Mouse (Mus musculus) testis, adult 2 months (tissue): ENCODE data around the gene Cdc42ep1.

Experiments
- CTCF ChIP-seq: fragments of 200-500 bp; IDR thresholded peaks from 2 replicates; pipeline ENCODE4 v1.5.1; 2012; ENCODE audit warnings: low read depth, mild to moderate bottlenecking, inconsistent platforms, low read length, moderate library complexity; ENCODE audit not compliant: control insufficient read depth, insufficient read depth, insufficient replicate concordance
- POLR2A ChIP-seq: fragments of 200-500 bp; IDR thresholded peaks from 2 replicates; pipeline ENCODE4 v1.6.1; 2012; ENCODE audit warnings: low read depth, mild to moderate bottlenecking, inconsistent platforms, low read length, moderate library complexity; ENCODE audit not compliant: control insufficient read depth

GRCm38 (mm10) chr15:78851505-78852153 is 9.2 kb downstream of the Cdc42ep1 start:
- TF ChIP-seq CTCF (peak; percentile 92), POLR2A (no peak)
